Mouse (Mus musculus): ENCODE results near the gene Crcp. TPM values are rescaled to one million over a fixed set of nuclear protein-coding genes. Genes with fewer than 3 reads are reported as not detected.

Crcp gene
- total and polyA plus RNA-seq, 3 experiments = 42.3 to 63.2 (median 58.3) TPM

DNA sequence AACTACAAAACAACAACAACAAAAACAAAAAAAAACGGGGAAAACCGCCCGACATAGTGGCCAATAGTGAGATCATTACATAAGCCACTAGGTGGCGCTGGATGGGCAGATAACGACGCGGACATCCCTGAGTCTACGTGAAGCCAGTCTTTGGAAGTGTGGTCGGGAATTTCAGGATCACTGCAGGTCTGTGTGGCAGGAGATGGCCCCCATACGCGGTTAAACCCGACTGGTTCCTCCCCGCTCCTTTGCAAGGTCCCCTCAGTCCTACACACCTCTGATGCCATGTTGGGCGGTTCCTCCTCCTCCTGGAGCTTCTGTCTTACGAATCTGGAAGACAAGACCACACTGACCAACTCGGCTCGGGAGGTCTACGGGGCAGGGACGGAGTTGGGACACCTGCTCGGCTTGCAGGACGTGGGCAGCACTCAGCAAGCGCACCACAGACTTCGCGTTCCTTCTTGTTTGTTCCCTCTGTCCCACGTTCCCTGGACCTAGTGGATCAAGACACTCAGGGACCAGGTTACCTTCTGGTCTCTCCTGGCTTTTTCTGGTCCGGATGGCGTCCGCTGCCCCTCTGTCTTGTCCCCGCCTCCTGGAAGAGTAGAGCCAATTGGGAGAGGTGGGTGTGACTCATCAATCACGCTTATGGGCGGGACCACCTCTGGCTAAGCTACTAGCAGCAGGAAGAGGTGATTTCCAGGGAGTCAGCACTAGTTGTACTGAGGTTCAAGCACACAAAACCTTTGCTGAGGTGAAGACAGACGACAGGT is 5.1 kb upstream of the Crcp start:
- peak; percentile 35; the same call in 1 of the 2 replicates for TF ChIP-seq MEF2A (IDR thresholded peaks at IDR 0.05; ENCODE audit: borderline replicate concordance, low read depth, low read length)
- TF ChIP-seq NELFE (IDR thresholded peaks at IDR 0.05; ENCODE audit: low read depth, low read length) = peak; percentile 73
- TF ChIP-seq PAX5 (IDR thresholded peaks at IDR 0.05; ENCODE audit: low read length) = no peak
- peak; percentile 90 for TF ChIP-seq TBP (conservative IDR thresholded peaks at IDR 0.05; ENCODE audit: low read depth, low read length)
- TF ChIP-seq SIN3A (IDR thresholded peaks at IDR 0.05; ENCODE audit: low read length) = peak; percentile 74
- peak; percentile 70 for TF ChIP-seq ZNF384 (IDR thresholded peaks at IDR 0.05; ENCODE audit: low read depth, low read length)
- 0 out of 2 replicates have a peak, but pooled peaks have one; percentile 38 for TF ChIP-seq RCOR1 (conservative IDR thresholded peaks at IDR 0.05; ENCODE audit: low read depth, low read length)
- TF ChIP-seq MAZ (IDR thresholded peaks at IDR 0.05; ENCODE audit: low read depth, low read length) = no peak
- TF ChIP-seq BHLHE40 (IDR thresholded peaks at IDR 0.05; ENCODE audit: low read depth, low read length) = peak; percentile 85
- TF ChIP-seq MAFK (IDR thresholded peaks at IDR 0.05; ENCODE audit: insufficient replicate concordance, low read length) = 0 out of 2 replicates have a peak, but pooled peaks have one; percentile 25
- TF ChIP-seq POLR2A (IDR thresholded peaks at IDR 0.05; ENCODE audit: low read depth, low read length) = peak; percentile 82
- no peak for TF ChIP-seq ETS1 (conservative IDR thresholded peaks at IDR 0.05; ENCODE audit: low read depth, low read length)
- TF ChIP-seq ELF1 (IDR thresholded peaks at IDR 0.05; ENCODE audit: low read depth, low read length) = peak; percentile 72
- peak; percentile 46 for TF ChIP-seq RAD21 (IDR thresholded peaks at IDR 0.05; ENCODE audit: low read depth, low read length)
- TF ChIP-seq HCFC1 (IDR thresholded peaks at IDR 0.05; ENCODE audit: low read depth, low read length) = peak; percentile 55; the same call in 1 of the 2 replicates
- TF ChIP-seq CHD1 (IDR thresholded peaks at IDR 0.05; ENCODE audit: low read depth, low read length) = no peak
- TF ChIP-seq UBTF (IDR thresholded peaks at IDR 0.05; ENCODE audit: low read depth, low read length) = no peak
- no peak for TF ChIP-seq USF1 (IDR thresholded peaks at IDR 0.05; ENCODE audit: low read depth, low read length)
- TF ChIP-seq ZC3H11A (IDR thresholded peaks at IDR 0.05; ENCODE audit: low read depth, low read length) = no peak
- peak; percentile 75; the same call in 1 of the 2 replicates for TF ChIP-seq TCF12 (IDR thresholded peaks at IDR 0.05; ENCODE audit: low read depth, low read length)
- TF ChIP-seq E2F4 (IDR thresholded peaks at IDR 0.05; ENCODE audit: insufficient replicate concordance, low read depth, low read length) = no peak
- TF ChIP-seq EP300 (IDR thresholded peaks at IDR 0.05; ENCODE audit: low read length) = peak; percentile 32; the same call in 1 of the 2 replicates
- no peak for TF ChIP-seq GABPA (IDR thresholded peaks at IDR 0.05; ENCODE audit: insufficient replicate concordance, low read depth, low read length)
- TF ChIP-seq ZMIZ1 (IDR thresholded peaks at IDR 0.05; ENCODE audit: low read depth, low read length) = peak; percentile 85
- peak; percentile 41 for TF ChIP-seq SMC3 (IDR thresholded peaks at IDR 0.05; ENCODE audit: low read depth, low read length)
- no peak for TF ChIP-seq USF2 (conservative IDR thresholded peaks at IDR 0.05; ENCODE audit: low read depth, low read length)
- no peak for TF ChIP-seq CHD2 (IDR thresholded peaks at IDR 0.05; ENCODE audit: low read length)
- peak; percentile 20 for TF ChIP-seq MXI1 (IDR thresholded peaks at IDR 0.05; ENCODE audit: low read depth, low read length)
- peak; percentile 30; the same call in 1 of the 2 replicates for TF ChIP-seq JUND (conservative IDR thresholded peaks at IDR 0.05; ENCODE audit: low read depth, low read length)
- no peak; the same call in 1 of the 2 replicates for TF ChIP-seq IRF4 (IDR thresholded peaks at IDR 0.05; ENCODE audit: low read depth, low read length)
- TF ChIP-seq KAT2A (IDR thresholded peaks at IDR 0.05; ENCODE audit: insufficient replicate concordance, low read length) = no peak
- peak; percentile 28; the same call in 1 of the 2 replicates for TF ChIP-seq JUN (IDR thresholded peaks at IDR 0.05; ENCODE audit: insufficient read depth, low read depth, low read length)
- TF ChIP-seq POLR2AphosphoS2 (IDR thresholded peaks at IDR 0.05; ENCODE audit: low read depth, low read length) = peak; percentile 80; the same call in 1 of the 2 replicates
- no peak for TF ChIP-seq ZKSCAN1 (IDR thresholded peaks at IDR 0.05; ENCODE audit: borderline replicate concordance, low read depth, low read length)
- TF ChIP-seq MAX (IDR thresholded peaks at IDR 0.05; ENCODE audit: low read length) = no peak; the same call in 1 of the 2 replicates
- TF ChIP-seq CTCF (conservative IDR thresholded peaks at IDR 0.05 in 1 of 2, IDR thresholded peaks at IDR 0.05 in 1 of 2; ENCODE audit: low read depth in 2 of 2, low read length in 2 of 2) = peak; percentile 78 to 79
- TF ChIP-seq MYC (IDR thresholded peaks at IDR 0.05; ENCODE audit: low read depth, low read length) = peak; percentile 13; the same call in 1 of the 2 replicates
- TF ChIP-seq NRF1 (IDR thresholded peaks at IDR 0.05; ENCODE audit: low read depth, low read length) = peak; percentile 11; the same call in 1 of the 2 replicates
- peak overlapping the region; percentile 84 for H3K27ac ChIP-seq (ENCODE audit: insufficient read depth, low read depth)

More for the DNA sequence above, 5.1 kb upstream of the Crcp start:
- H3K9ac ChIP-seq (ENCODE audit: insufficient read depth, low read depth) = peak overlapping the region; percentile 91
- dilution Hi-C loops (cut with MboI; ENCODE audit: extremely low pct_ligation_motif_present, extremely low pct_unique_long_range_greater_than_20kb, low sequenced_read_pairs) = no loop called here
- in situ Hi-C loops (cut with MboI; ENCODE audit: low pct_ligation_motif_present, low pct_unique_long_range_greater_than_20kb, low sequenced_read_pairs) = no loop called here
- peak overlapping the region; percentile 76 for H3K4me2 ChIP-seq (ENCODE audit: insufficient read depth, low read depth, poor library complexity, severe bottlenecking)
- peaks cover 22 to 48% of the 10 kb centered on the region in 2 experiments for H3K4me1 ChIP-seq (ENCODE audit: control insufficient read depth in 1 of 2, insufficient read depth in 2 of 2)
- H3K79me2 ChIP-seq (replicated peaks; ENCODE audit: control insufficient read depth, extremely low read depth, insufficient read depth, poor library complexity, severe bottlenecking) = no peaks in the 10 kb centered on the region
- peaks cover 6% of the 10 kb centered on the region for H3K27me3 ChIP-seq (replicated peaks)
- peak overlapping the region; percentile 65 to 100 (median 99) for H3K4me3 ChIP-seq (replicated peaks in 1 of 3; ENCODE audit: low read depth in 2 of 3, low read length in 2 of 3, poor library complexity in 1 of 3)
- no peaks in the 10 kb centered on the region for H3K9me3 ChIP-seq (replicated peaks; ENCODE audit: low read length)
- DNase-seq (ENCODE audit: extremely low read depth) = peak; percentile 95
- peaks cover under 1 to 17% of the 10 kb centered on the region in 2 experiments for H3K36me3 ChIP-seq (replicated peaks in 1 of 2; ENCODE audit: control insufficient read depth in 1 of 2, insufficient read depth in 1 of 2, low read length in 1 of 2)

Data from CH12.LX (cell line).